Mouse (Mus musculus): ENCODE results near the gene Kctd20.
A peak's percentile ranks its signal among the peaks of the same experiment; 100 is the strongest.

Gene Kctd20

GRCm38 (mm10) chr17:28951831-28952799 lies at the start of gene Kctd20:
Gene Kctd20, plus strand, starts transcription at chr17:28951950.
- peak; percentile 95 for DNase-seq

GRCm38 (mm10) chr17:28904546-28905376 lies 47.0 kb upstream of the Kctd20 start:
- peak; percentile 69 for DNase-seq

- no peak for DNase-seq
These were observed 46.3 kb upstream of the Kctd20 start for GRCm38 (mm10) chr17:28905377-28905916.

- DNase-seq, result no peak
These were observed 43.8 kb upstream of the Kctd20 start for GRCm38 (mm10) chr17:28907959-28908358.

GRCm38 (mm10) chr17:28909252-28909941 lies 42.4 kb upstream of the Kctd20 start:
- DNase-seq, result peak; percentile 76

GRCm38 (mm10) chr17:28910139-28910538 lies 41.6 kb upstream of the Kctd20 start:
- no peak for DNase-seq

GRCm38 (mm10) chr17:28913200-28913599 lies 38.5 kb upstream of the Kctd20 start:
- DNase-seq, result no peak

- DNase-seq, result no peak
These were observed 37.8 kb upstream of the Kctd20 start for GRCm38 (mm10) chr17:28913940-28914339.

GRCm38 (mm10) chr17:28915060-28915628 lies 36.6 kb upstream of the Kctd20 start, which contains the start of gene 4930539E08Rik:
Gene 4930539E08Rik, minus strand, starts transcription at chr17:28915324.
- no peak for DNase-seq

- no peak for DNase-seq
These were observed 35.2 kb upstream of the Kctd20 start for GRCm38 (mm10) chr17:28916520-28916919.

GRCm38 (mm10) chr17:28921086-28921485 lies 30.7 kb upstream of the Kctd20 start:
- DNase-seq, result no peak

GRCm38 (mm10) chr17:28922096-28922495 lies 29.7 kb upstream of the Kctd20 start:
- no peak for DNase-seq

- no peak for DNase-seq
These were observed 26.7 kb upstream of the Kctd20 start for GRCm38 (mm10) chr17:28924957-28925595.

- DNase-seq, result peak; percentile 82
These were observed 25.4 kb upstream of the Kctd20 start for GRCm38 (mm10) chr17:28926380-28926779.

- DNase-seq, result peak; percentile 70
These were observed 24.7 kb upstream of the Kctd20 start for GRCm38 (mm10) chr17:28926866-28927635.

GRCm38 (mm10) chr17:28928004-28928403 lies 23.7 kb upstream of the Kctd20 start:
- no peak for DNase-seq

GRCm38 (mm10) chr17:28929369-28929768 lies 22.4 kb upstream of the Kctd20 start:
- no peak for DNase-seq

- DNase-seq, result no peak
These were observed 21.2 kb upstream of the Kctd20 start for GRCm38 (mm10) chr17:28930392-28931074.

GRCm38 (mm10) chr17:28931436-28932211 lies 20.1 kb upstream of the Kctd20 start:
- DNase-seq, result no peak
